Mouse (Mus musculus) CD4-positive naive resting alpha-beta T cell, adult 57 days (primary cell): ENCODE results near the gene Gm17571. TPM values are rescaled to one million over a fixed set of nuclear protein-coding genes. Genes with fewer than 3 reads are reported as not detected.

Source experiments
- total RNA-seq: library from RNA; stranded (reverse); gene quantifications from one replicate; pipeline ENCODE4 v1.2.4, GENCODE M21; 2023

The Gm17571 gene
- not detected for total RNA-seq

DNA sequence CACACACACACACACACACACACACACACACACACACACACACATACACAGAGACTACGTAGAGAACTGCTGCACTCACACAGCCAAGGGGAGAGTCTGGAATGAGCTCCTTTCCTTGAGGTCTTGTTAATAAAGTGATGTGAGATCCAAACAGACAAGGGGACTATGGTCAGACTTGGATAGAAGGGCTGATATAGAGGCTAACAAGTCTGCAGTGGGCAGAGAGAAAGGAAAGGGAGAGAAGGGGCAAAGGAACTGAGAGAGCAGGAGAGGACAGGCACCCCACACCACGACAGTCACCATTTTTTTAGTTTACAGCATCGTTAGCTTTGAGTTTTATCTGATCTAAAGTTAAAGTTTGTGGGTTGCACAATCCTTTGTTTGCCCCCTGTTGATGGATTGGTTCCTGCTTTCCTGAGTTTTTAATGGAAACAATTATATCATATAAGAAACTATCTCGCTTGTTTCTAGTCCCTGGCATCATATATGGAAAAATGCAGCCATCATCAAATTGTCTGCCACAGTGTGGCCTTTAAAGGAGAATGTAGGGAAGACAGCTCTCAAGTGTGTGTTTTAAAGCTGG, at the start of gene Gm17571:
Gene Gm17571, minus strand, starts transcription at position 51 of the 583 bp plus-strand sequence.

Other genes with a start within 250 kb of the Gm17571 start
- gene Jrkl, start 200.9 kb downstream of the Gm17571 start, total RNA-seq: 8.9 TPM
- gene Ccdc82, start 199.8 kb downstream of the Gm17571 start, total RNA-seq: 55.8 TPM
- gene Maml2, start 148.8 kb downstream of the Gm17571 start, total RNA-seq: 51.8 TPM